Mouse (Mus musculus) bone marrow macrophage, adult 2 months (primary cell): Measurements from ENCODE around the gene Tarbp1. TPM values are rescaled to one million over a fixed set of nuclear protein-coding genes. Genes with fewer than 3 reads are reported as not detected.

Experiments used
- H3K27ac ChIP-seq: 2 replicates; pipeline ENCODE4 v1.5.1; 2012; ENCODE audit warnings: low read depth, low read length; ENCODE audit not compliant: insufficient read depth
- H3K4me1 ChIP-seq: 2 replicates; pipeline ENCODE4 v1.6.1; 2012; ENCODE audit warnings: low read length; ENCODE audit not compliant: control insufficient read depth, insufficient read depth
- H3K4me3 ChIP-seq: 2 replicates; pipeline ENCODE4 v1.5.1; 2012; ENCODE audit warnings: mild to moderate bottlenecking, low read length, moderate library complexity; ENCODE audit not compliant: insufficient read depth
- CTCF ChIP-seq: IDR thresholded peaks from 2 replicates; pipeline ENCODE4 v1.5.1; 2012; ENCODE audit warnings: low read depth, mild to moderate bottlenecking, low read length, moderate library complexity
- POLR2A ChIP-seq: IDR thresholded peaks from 2 replicates; pipeline ENCODE4 v1.6.1; 2012; ENCODE audit warnings: mild to moderate bottlenecking, low read depth, low read length, borderline replicate concordance
- polyA plus RNA-seq: library from polyadenylated mRNA; stranded (reverse); fragments of >200 nt; gene quantifications from 2 replicates; pipeline ENCODE4 v1.2.4, GENCODE M21; 2012; ENCODE audit not compliant: missing spikeins, insufficient read depth, insufficient read length

The Tarbp1 gene
- polyA plus RNA-seq, result 1.7 and 2.1 TPM in 2 replicates

DNA sequence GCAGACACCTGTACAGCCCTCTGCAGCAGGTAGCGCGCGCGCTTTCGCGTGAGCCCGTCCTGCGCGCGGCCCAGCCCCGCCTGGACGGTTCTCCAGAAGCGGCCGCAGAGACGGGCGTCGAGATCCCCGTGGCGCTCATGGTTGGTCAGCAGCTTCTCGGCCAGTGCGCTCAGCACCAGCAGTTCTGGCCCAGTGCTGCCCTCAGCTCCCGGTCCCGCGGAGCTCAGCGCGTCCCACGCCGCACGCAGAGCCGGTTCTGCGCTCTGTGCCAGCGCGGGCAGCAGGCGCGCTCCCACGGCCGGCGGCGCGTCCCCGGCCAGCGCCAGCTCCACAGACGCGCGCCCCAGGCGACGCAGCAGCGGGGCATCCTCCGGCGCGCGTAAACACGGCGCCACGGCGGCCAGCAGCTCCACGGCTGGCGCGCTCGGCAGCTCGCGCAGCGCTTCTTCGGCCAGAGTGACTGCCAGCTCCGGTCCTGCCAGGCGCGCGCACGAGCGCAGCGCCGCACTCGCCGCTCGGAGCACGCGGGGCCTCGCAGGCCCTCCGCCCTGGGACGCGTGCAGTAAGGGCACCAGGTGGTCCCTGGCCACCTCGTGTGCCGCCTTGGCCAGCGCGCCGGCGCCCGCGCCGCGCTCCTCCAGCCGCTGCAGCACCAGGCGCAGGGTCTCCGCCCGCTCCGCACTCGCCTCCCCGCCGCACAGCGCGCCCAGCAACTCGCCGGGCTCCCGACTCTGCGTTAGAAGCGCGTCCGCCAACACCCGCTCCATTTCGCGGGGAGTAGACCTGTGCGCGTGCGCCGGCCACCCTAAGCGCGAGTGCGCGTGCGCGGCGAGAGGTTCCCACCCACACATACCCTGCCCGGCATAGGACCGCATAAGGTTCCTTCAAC is at the start of gene Tarbp1:
Gene Tarbp1, minus strand, starts transcription at position 767 of the 889 bp plus-strand sequence.
- TF ChIP-seq CTCF, result no peak
- TF ChIP-seq POLR2A, result no peak
- Histone ChIP-seq H3K4me1 (peaks cover 15% of the 10 kb centered on the region), H3K4me3 (peak within 1 kb of the TSS; percentile 84), H3K27ac (peak within 1 kb of the TSS; percentile 42)

DNA sequence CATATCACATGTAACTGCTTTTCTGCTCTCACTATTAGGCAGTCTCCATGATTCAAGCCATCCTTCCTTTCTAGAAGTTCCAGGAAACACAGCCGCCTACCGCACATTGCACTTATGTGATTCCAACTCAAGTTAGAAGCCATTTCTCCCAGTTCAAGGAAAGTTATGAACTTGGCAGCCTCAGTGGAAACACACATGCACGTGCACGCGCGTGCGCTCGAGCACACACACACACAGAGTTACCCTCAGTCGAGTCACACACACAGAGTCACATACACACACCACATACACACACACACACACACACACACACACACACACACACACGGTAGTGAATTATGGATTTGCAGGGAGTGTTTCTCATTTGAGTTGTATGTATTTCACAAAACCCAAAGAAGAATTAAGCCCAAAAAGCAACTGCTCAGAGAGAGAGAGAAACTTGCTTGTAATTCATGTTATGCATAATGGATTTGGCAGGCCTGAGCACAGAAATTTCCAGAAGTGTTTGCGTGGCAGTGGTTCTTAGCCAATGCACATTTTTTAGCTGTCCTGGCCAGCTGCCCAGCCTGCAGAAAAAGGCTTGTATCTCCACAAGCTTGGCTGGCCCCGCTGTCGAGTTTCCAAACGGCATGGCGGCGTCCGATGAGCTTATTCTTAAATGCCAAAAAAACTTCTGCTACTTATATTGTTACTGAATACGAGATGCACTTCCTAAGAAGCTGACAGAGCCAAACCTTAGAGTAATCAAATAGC is 49.5 kb upstream of the Tarbp1 start:
- Histone ChIP-seq H3K4me3 (no peak overlapping the region), H3K4me1 (peaks cover 7% of the 10 kb centered on the region), H3K27ac (no peak overlapping the region)
- TF ChIP-seq CTCF, result no peak
- TF ChIP-seq POLR2A, result no peak

DNA sequence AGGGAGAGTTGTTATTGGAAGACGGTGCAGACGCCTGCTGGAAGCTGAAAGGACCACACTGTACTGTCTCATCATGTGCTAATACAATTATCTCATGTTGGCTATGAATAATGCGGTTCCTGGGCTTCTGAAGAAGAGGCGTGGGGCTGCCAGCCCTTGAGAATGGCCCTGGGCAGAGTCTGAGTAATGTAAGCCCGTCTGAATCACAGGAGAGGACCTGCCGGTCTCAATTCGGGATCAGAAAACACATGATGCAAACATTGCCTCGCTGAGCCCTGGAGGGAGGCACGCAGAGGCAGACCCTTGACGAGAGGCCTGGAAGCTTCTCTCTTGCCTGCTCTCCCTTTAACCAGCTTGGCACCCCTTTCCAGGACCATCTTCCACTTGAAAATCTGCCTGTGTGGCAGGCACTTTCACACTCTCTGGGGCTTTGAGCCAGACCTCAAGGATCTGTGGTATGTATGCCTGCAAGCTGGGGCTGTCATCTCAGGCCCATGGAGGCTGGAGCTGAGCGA is 48.3 kb upstream of the Tarbp1 start:
- Histone ChIP-seq H3K4me1 (peaks cover 7% of the 10 kb centered on the region), H3K4me3 (no peak overlapping the region), H3K27ac (no peak overlapping the region)
- no peak for TF ChIP-seq CTCF
- TF ChIP-seq POLR2A, result no peak

DNA sequence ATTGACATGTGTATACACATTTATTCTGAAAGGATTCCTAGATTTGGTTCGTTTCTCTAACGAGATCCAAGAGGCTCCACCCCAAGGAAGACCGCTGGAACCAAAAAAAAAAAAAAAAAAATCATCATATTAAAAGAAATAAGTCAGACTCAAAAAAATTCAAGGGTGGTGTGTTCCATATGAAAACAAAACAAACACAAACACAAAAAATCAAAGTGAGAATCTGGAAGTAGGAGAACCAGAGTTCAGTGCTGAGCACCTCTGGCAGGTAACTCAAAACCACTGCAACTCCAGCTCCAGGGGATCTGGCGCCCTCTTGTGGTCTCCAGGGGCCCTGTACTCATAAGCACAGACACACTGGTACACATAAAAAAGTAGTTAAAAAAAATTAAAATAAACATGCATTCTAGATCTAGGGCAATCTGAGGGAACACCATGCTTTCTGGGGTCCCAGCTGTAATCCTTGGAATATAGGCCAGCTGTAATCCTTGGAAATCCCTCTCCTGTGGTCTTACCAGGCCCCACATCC is 44.6 kb upstream of the Tarbp1 start:
- Histone ChIP-seq H3K4me3 (no peak overlapping the region), H3K4me1 (peaks cover 14% of the 10 kb centered on the region), H3K27ac (no peak overlapping the region)
- TF ChIP-seq POLR2A, result no peak
- peak; percentile 24; the same call in 1 of the 2 replicates for TF ChIP-seq CTCF

DNA sequence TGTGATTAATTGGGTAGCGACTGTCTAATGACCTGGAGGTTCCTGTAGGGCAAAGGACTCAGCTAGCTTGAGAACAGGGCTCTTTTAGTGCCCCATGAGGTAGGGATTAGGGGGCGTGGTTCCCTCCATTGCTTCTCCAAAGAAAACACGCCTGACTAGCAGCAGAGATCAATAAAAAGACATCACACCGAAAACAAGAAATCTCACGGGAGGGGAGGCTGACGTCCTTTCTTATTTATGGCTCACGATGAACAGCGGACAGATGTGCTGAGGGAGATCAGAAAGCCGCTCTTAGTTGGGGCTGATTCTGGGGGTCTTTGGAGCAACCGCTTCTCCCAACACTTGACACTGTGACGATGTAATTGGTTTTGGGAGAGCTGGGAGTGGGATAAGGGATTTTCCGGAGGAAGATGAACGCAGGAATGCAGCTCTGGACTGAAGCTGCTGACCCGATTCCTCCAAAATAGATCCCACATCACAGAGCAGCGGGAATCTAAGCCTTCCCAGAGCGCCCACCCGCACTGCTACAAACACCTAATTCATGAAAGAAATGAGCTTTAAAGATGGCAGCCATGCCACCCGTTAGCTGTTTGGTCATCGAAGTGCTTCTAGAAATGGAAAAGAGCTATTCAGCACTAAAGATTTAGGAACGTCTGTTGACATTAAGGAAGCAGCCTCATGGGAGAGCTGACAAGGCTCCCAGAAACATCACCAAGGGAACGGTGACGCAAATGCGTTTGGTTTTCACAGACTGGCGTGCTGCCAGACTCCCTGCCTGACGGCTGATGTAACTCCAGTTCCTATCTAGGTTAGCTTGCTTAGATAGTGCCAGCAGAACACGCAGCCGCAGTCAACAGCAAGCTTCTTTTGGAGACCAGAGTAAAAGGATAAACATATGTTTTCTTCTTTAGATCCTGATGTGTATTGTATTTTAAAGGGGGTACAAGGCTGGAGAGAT is 42.0 kb upstream of the Tarbp1 start:
- Histone ChIP-seq H3K27ac (peak overlapping the region; percentile 12; the same call in 1 of the 2 replicates), H3K4me1 (peaks cover 14% of the 10 kb centered on the region), H3K4me3 (no peak overlapping the region)
- TF ChIP-seq CTCF (no peak), POLR2A (no peak)

DNA sequence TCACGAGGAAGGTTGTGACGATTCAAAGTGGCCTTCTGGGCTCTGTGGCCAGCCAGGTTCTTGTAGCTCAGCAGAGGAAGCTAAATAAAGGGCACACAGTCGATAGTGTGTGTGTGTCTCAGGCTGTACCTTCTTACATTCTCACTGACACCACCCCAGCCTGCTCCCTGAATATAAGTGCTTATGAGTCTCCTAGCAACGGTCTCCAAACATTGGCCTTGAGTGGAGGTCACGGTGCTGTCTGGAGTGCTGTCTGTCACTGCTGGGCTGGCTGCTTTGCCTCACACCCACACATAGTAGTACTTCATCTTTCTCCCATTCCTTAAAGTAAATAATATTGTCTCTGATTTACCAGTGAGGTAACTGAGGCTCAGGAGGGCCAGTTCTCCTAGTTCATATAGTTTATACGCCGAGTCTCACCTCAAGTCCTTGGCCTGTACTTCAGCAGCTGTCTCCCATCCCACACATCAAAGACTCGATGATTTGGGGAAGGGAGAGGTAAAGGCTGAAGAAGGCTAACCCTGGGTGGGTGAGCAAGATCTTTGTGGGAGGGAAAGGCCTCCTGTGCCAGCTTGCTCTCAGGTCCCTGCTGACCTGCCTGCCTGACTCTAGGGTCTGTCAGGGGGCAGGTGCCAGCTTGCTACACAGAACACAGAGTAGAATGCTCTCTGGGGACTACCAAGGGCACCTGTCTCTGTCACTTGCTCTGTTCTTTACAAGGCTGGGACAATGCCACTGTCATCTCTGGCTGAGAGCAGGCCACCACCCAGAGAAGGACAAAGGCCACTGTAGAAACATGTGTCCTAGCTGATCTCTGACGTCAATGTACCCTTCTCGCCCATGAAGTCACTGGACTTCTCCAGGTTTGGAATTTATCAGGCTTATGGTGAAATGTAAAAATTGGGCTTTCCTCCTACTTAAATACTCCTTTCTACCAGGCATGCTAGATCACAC is 39.4 kb upstream of the Tarbp1 start:
- Histone ChIP-seq H3K4me1 (peaks cover 12% of the 10 kb centered on the region), H3K27ac (no peak overlapping the region), H3K4me3 (no peak overlapping the region)
- TF ChIP-seq POLR2A (no peak), CTCF (no peak)

DNA sequence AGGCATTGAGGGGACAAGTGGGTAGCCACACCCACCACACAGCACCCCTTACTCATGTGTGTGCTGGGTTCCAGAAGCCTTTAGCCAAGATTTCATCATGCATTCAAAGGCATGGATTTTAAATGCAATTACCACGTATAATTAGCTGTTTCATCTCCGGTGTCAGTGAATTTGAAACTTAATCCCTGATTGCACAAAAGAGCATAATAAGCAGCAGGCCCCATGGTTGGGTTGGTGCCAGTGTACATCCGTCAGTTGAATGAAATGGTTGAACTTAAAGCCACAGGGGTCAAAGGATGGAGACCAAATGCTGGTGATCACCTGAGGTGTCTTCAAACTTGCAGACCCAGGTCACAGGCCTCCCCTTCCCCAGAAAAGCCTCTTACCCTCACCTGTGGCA is 36.0 kb upstream of the Tarbp1 start:
- Histone ChIP-seq H3K4me1 (peaks cover 4% of the 10 kb centered on the region), H3K27ac (no peak overlapping the region), H3K4me3 (no peak overlapping the region)
- TF ChIP-seq POLR2A (no peak), CTCF (no peak)

DNA sequence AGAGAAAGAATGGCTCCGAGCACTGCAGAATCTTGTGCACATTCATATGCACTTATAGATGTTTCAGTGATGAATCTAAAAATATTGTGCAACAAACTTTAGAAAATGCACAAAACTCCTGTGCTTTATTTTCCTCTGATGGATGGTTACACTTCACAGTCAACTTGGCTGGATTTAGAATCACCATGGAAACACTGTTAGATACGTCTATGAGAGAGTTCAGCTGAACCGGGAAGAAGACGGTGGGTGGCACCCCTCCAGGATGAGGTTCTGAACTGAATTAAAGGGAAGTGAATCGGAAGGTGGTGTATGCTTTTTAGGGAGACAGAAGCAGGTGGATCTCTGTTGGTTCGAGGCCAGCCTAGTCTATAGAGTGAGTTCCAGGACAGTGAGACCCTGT is 34.8 kb upstream of the Tarbp1 start:
- no peak overlapping the region for H3K27ac ChIP-seq
- H3K4me1 ChIP-seq, result no peaks in the 10 kb centered on the region
- no peak for TF ChIP-seq CTCF
- TF ChIP-seq POLR2A, result no peak
- H3K4me3 ChIP-seq, result no peak overlapping the region
